Mouse (Mus musculus) kidney, postnatal 10 days (tissue): ENCODE results near the gene Stard10.

ENCODE experiments used
- DNase-seq: peaks from one replicate; pipeline ENCODE4 v3.0.0; 2021; ENCODE audit warnings: mixed read lengths

Gene Stard10

DNA sequence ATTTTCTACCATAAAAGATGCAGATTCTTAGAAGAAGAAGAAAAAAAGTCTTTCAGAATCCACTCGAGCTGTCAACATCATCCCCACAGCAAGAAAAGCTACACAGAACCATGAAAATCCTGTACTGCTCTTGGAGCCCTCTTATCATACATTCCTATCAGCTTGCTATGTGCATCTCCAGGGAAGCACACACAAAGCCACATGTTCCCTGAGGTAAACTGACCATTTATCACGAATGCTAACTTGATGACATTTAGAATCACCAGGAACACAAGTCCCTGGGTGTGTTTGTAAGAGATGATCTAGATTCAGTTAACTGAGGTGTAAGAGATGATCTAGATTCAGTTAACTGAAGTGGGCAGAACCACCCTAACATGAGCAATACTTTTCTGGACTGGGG lies 10.0 kb upstream of the Stard10 start:
- DNase-seq: no peak

DNA sequence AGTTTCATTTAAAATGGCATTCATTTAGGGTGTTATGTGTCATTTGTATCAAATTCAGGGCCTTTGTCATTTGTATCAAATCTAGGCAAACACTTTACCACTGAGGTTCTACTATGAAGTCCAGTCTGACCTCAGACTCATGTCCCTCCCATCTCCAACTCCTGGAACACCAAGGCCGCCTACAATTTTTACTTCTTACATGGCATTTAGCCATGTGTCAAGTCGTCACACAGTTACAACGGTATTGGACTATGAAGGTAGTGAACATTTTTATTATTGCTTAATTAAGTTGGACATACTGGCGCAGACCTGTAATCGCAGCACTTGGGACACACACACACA lies 6.9 kb upstream of the Stard10 start:
- no peak for DNase-seq

DNA sequence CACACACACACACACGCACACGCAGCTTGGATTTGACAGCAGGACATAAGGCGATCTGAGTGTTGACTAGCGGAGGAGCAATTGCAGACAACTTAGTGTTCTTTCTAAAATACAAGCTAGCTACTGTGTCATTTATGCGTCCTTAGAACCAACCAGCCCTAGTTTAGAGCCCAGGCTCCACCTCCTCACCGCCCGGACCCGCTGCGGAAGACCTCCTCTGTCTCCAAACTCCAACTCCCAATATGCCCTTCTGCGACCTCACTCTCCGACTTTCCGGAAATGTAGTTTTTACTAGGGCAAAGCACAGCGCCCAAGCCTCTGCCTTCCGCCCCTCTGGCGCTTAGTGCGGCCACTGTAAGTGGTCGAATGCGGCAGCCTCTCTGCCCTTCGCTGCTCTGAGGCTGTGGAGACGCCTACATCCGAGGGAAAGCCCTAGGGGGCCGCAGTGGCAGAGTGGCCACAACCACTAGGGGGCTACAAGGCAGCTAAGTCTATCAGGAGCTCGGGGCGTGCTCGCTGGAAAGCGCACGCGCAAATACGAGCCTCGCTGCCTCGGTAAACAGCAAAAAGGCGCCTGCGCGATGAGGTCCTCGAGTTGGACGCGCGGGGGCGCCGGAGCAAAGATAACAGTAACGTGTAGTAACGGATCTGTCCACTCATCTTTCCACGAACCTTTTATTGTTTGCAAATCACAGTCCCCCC lies 6.4 kb upstream of the Stard10 start:
- DNase-seq: peak; percentile 98

DNA sequence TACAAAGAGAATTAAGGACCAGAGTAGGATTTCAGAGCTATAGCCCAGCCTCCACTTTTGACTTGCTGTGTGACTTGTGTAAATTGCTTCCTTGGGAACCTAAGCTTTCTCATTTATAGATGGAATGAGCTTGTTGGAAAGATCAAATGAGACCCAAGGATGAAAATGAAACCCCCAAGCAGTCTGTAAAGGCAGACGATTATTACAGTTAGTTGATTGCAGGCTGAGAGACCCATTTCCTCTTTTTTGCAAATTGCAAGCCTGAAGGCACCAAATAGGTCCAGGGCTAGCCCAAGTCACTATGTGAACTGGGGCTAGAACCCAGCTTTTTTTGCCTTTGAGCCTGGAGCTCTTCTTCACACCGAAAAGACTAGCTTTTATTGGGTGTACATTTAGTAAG lies 5.8 kb upstream of the Stard10 start:
- no peak for DNase-seq

DNA sequence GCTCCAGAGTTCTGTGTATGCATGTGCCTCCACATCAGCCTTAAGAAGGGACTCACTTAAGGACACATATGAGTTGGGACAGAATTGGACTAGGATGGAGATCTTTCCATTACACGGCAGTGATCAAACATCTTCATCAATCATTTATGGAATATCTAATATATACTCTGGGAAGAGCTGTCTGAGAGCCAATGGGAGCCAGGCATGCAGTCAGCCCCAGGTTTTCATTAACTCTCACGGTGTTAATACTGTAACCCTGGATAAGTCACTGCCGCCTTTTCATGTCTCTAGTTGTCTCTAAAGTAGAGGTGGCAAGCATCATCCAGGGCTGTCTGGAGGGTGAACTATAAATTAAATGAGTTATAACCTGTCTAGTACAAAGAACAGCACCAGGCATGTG lies 3.9 kb upstream of the Stard10 start:
- DNase-seq: no peak

DNA sequence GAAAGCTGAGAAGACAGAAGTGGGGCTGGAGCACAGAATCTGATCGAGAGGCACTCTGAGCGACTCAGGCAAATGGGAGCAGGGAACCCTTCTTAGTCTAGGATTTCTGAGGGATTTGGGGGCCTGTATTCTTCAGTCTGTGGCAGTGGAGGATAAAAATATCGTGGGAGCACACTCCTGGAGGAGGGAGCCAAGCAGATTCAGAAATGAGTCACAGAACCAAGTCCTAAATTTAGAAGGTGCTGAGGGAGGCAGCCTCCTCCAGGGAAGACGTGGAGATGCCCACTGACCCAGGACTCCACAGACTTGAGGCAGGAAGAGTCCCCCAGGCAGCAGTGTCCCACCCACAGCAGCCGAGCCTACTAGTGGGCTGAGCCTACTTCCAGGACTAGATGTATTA lies 2.5 kb upstream of the Stard10 start:
- DNase-seq: no peak

DNA sequence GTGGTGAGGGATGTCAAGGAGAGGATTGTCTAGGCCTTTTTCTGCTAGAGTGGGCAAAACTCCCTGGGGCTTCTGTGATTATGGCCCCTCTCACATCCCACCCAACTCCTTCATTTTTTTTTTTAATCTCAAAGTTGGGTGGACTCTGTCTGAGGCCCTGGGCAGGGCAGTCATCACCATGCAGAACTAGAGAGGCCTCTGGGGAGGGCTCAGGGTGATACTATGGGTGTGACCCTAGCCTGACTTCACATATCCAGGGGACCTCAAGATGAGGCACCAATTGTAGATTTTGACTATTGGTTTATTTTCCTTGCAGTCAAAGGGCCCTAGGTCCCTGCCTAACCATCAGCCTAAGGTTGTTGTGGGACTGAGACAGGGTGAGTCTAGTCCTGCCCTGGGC lies 1.2 kb upstream of the Stard10 start:
- no peak for DNase-seq

DNA sequence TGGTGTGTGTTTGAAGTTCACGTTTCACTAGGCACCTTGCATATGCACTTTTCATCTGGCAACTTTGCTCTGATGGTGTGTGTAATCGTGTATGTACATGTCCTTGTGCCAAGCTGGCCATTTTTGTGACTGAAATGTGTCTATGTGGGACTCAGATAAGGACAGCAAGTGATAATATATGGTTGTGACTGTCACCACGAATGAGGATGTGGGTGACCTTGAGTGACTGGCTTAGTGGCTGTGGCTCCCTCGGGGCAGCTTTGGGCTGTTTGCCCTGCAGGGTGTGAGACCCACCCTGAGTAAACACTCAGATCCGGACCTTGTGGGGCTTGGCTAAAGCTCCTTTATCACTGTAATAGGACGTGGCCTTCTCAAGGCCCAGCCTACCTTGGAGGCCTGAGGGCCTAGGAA lies 290 bp upstream of the Stard10 start:
- DNase-seq: no peak

DNA sequence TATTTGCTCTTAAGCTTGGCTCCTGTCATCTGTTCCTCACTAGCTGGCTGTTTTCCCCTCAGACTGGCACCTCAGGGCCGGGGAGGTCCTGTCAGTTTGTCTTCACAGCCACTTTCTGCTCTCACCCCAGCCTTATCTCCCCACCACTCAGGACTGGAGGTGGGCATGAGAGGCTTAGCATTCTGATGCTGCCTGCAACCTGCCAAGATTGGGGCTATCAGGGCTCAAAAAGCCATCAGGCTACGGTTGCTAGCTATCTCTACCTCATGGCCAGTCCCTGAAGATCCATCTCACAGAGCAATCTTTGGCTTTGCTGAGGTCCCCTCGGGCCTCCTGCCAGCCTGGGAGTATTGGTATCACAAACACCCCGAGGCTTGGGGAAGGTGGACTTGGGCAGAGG lies 2.0 kb downstream of the Stard10 start:
- no peak for DNase-seq

DNA sequence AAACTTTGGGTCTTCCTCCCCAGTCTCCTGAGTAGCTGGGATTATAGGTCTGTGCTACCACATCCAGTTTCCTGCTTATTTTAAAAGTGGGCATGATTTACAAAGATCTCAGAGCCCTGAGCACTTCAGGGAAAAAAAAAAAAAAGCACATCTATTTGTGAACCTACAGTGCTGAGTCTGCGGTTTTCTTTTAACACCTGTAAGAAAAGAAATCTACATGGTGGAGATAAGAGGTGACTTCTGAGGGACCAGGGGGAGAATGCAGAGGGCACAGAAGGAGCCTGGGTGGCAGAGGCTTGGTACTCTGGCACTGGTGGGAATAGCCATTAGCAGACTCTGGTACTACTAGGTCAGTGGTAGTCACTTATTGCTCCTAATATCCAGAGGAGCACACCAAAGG lies 2.9 kb downstream of the Stard10 start:
- DNase-seq: no peak

DNA sequence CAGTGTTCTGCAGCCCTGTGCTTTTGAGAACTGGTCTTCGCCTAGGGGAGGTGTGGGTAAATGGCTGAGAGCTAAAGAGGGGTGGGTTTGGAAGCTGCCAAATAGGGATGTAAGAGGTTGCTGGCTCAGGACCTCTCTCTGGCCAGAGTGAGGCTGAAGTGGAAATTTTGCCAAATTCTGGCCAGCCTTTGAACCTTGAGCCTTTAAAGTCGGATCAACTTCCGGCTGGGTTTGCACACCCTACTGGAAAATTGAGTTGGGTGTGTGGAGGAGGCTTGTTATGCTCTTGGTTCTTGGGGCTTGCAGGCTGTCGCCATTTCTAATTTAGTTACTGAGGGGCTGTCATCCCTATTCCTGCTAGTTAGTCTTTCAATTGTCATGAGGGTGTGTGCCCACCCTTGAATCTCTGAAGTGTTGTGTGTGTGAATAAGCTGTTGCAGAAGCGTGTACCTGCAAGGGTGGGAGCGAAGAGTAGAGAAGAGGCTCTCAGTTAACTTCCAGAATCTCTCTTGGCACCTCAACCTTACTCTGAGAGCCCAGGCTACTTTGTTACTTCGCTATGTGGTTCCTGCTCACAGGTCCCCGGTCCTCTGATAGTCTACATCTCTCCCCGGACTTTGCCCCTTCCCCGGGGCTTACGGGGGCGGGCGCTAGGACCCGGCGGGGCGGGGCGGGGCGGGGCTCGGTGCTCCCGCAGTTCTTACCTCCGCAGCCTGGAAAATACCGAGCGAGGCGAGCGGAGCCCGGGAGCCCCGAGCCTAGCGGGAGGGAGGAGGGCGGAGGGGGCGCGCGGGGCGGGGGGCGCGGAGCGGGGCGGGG lies 3.7 kb downstream of the Stard10 start:
- DNase-seq: peak; percentile 82

DNA sequence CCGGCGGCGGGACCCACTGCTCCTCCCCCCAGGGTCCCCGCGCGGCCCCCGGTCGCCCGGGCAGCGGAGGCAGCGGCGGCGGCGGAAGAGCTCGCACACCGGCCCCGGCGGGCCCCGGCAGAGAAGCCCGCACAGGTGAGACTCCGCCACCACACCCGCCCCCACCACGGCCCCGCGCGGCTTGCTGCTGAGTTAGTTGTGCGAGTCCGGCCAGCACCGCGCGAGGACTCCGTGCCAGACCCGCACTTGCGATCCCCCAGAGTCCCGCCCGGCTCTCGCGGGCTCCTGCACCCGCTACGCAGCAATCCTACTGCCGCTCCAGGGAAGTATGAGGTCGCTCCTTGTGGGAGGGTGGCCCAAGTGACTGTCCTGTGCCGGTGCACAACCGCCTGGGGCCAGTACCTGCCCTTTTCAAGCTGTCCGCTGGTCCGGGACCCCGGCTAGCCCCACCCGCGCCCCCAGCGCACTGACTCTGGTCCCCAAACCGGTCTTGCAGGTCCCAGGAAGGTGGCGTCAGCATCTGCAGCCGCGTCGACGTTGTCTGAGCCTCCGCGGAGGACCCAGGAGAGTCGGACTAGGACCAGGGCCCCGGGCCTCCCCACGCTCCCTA lies 4.4 kb downstream of the Stard10 start:
- peak; percentile 76 for DNase-seq

DNA sequence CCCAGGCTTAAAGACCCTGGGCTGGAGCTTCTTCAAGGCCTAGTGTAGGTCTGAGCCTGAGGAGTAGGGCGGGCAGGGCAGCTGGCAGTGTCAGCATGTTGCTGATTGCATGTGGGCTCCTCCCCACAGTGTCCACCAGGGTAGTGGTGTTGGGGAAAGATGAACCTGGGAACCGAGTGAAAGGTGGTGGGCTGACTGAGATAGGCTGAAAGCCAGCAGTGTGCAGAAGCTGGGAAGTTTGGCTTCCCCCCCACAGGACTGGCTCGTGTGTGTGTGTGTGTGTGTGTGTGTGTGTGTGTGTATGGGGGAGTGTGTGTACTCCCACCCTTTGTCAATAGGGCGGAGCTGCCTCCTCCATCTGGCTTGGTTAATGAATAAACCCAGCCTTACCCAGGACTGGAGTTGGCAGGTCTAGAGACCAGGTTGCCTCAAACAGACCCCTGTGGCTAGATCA lies 6.3 kb downstream of the Stard10 start:
- peak; percentile 56 for DNase-seq

DNA sequence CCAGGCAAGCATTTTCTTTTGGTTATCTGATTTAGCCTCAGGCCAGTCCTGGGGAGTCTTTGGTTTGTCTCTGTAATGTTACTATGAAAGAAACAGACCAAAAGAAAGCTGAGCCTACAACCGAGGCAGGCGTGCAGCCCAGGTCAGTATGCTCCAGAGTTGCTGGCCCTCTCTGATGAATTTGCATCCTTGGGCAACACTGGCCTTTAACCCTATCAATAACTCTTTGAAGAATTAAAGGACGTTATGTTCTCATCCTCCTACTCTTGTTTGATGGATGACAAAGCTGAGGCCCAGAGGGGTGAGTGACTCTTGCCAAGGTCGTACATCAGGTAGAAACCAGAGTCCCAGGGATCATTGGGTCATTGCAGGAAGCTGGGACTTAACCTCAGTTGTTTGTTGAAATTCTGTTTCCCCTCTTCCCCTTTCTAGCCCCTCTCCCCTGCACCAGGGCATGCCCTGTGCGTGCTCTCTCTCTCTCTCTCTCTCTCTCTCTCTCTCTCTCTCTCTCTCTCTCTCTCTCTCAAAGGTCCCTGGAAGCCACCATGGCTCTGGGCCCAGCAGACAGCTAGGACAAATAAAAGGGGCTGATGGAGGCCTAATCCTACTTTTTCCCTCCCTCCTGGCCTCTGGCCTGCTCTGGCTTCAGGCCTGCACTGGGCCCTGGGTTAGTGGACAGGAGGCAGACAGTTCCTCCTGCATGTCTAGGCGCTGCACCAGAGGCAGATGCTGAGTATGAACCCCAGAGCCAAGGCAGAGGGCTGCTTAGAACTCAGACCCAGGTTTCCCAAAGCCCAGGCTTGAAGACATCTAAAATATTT lies 7.5 kb downstream of the Stard10 start:
- DNase-seq: peak; percentile 35

DNA sequence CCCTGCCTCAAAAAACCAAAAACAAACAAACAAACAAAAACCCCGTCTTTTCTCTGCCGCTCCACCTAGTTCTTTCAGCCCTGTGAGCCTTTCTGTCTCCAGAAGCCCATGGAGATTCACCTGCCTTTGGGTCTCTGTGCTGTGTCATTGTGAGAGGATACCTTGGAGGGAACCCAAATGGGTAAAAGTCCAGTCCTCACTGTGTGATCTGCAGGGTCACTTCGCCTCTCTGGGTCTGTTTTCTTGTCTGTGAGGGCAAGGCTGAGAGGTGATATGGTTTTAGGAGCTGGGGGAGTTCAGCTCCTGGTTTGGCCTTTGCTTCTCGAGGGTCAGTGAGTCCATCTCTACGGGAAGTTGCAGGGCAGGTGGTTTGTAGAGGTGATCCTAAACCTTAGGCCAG lies 9.1 kb downstream of the Stard10 start:
- DNase-seq: no peak

DNA sequence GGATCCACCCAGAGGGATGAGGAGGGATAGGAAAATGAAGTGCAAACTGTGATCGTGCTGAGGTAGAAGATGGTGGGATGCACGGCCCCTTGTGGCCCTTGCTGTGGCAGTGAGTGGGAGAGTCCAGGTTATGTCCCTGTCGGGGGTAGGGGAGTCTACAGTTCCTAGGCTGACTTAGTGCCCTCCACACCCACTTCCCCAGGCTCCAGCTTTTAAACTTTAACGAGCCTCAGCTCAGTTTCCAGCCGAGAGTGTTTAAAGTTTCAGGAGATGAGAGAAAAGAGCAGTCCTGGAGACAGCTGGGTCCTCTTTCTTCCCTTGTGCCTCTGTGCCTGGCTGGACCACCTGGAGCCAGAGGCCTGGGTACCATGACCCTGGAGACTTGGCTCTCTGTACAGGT lies 10.4 kb downstream of the Stard10 start:
- DNase-seq: no peak

DNA sequence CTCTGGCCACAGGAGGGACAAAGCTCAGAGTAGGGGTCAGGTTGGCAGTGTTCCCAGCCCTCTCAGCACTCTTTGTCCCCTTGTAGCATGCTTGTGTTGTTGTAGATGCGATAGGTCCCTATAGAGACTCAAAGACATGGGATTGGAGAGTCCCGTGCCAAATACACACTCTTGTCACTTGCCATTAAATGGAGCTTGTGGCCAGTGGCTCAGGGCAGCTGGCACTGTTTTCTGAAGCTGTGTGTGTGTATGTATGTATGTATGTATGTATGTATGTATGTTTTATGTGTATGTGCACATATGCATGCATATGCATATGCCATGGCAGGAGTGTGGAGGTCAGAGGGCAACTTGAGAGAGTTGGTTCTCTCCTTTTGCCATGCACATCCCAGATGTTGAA lies 10.9 kb downstream of the Stard10 start:
- no peak for DNase-seq

DNA sequence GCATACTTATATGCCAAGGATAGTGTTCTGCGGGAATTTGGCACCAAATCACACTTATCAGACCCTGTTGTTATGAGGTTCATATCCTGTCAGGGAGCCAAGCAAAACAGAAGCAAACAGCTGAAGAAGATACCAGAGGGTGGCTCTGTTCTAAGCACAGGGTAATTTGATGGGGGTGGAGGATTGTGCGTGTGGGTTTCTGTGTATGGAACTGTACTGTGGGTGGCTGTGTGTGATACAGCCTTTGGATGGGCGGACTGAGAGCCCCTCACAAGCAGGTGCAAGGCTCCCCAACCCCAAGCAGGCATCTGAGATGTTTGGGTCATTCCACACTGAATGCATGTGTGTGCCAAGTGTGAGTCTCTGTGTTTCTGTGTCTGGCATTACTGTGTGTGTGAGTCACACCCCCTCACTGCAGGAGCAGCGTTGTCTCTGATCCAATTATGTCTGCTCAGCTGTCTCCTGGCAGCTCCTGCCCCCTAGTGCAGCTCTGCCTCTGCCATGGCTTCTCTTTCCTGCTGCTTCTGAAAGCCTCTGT lies 11.8 kb downstream of the Stard10 start:
- no peak for DNase-seq

DNA sequence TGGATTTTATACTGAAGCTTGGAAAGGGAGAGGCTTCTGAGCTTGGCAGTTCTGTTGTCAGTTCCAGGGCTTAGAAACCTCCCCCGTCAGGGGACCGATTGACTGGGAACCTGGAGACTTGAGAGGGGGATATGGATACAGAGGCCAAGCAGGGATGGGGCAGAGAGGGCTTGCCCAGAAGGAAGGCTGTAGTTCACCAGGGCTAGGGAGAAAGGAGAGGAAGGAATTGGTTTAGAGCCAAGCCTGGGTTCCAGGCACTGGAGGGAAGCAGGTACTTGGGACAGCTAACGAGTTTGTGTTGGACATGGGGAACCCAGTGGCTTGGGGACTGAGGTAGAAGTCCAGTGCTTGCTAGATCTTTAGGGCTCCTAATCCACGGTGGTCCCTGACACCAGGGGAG lies 12.7 kb downstream of the Stard10 start:
- DNase-seq: no peak

DNA sequence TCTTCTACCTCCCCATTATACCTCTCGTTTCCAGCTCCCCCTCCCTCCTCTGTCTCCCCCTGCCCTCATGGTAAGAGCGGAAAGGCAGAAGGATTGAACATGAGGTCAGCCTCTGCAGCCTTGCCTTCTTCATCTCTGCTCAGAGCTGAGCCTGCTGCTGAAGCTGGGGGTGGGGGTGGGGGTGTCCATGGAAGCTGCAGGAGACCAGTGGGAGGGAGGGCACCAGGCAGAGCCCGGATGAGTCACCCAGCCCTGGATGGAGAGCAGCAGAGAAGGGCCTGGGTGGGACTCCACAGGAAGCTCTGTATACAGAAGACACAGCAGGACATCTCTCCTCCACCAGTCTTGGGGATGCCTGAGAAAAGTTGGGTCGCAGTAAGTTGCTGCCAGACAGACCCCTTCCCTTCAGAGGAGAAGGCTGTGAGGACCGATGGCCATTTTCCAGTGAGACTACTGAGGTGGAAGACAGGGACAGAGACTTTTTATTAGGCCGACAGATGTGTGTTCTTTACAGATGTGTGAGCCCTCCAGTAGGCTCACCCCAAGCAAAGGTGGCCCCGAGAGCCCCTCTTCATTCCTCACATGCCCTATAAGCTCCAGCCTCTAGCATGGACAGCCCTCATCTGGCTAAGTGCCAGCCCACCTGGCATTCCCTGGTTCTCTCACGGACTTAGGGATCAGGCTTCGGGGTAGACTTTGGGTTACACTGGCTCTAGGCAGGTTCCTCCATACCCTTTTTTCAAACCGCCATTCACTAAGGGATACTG lies 13.4 kb downstream of the Stard10 start:
- DNase-seq: no peak

DNA sequence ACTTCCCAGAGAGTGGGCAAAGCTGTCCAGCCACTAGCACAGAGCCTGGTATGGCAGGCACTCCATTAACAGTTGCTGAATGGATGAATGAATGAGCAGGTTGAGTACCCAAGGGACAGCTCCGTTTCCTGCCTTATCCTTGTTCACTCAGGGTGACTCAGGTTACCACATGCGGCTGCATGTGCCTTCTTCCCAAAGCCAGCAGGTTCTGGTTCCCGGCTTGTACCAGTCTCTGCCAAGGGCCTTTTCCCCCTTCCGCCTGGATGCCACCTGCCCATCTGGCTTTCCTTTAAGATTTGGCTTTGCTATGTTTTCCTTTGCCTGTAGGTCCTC lies 13.9 kb downstream of the Stard10 start:
- DNase-seq: no peak
